Mouse (Mus musculus) duodenum, adult 2 months (tissue): Measurements from ENCODE around the gene Srpk3. TPM values are rescaled to one million over a fixed set of nuclear protein-coding genes. Genes with fewer than 3 reads are reported as not detected.

Experiments used
- polyA plus RNA-seq: library from polyadenylated mRNA; depleted of rRNA; stranded (reverse); fragments of >200 nt; gene quantifications from 2 replicates; pipeline ENCODE4 v1.2.3, GENCODE M21; 2012; ENCODE audit warnings: low replicate concordance; rRNA removed

The Srpk3 gene
- 3.5 and 6.0 TPM in 2 replicates for polyA plus RNA-seq

GRCm38 (mm10) chrX:73774168-73774760 is at the start of gene Srpk3:
Gene Srpk3 (plus strand): TSS chrX:73774405.

GRCm38 (mm10) chrX:73756334-73757140 is 17.7 kb upstream of the Srpk3 start, which contains the start of gene Plxnb3:
Gene Plxnb3 (plus strand): TSS chrX:73757090.

GRCm38 (mm10) chrX:73786364-73787224 is 12.4 kb downstream of the Srpk3 start, which contains the start of the genes Idh3g and Ssr4:
Gene Idh3g (minus strand): TSS chrX:73786897.
Gene Ssr4 (plus strand): TSS chrX:73787028.

GRCm38 (mm10) chrX:73824185-73825151 is 50.3 kb downstream of the Srpk3 start, which contains the start of gene Pdzd4:
Gene Pdzd4 (minus strand): TSS chrX:73824969.

Other genes with a start within 250 kb of the Srpk3 start
- 0.19 and 1.2 TPM in 2 replicates for gene Dusp9, start 135.0 kb upstream of the Srpk3 start, polyA plus RNA-seq
- gene Pnck, start 114.3 kb upstream of the Srpk3 start, polyA plus RNA-seq: 5.9 and 6.7 TPM in 2 replicates
- 267 and 893 TPM in 2 replicates for gene Slc6a8, start 101.3 kb upstream of the Srpk3 start, polyA plus RNA-seq
- gene Bcap31, start 58.2 kb upstream of the Srpk3 start, polyA plus RNA-seq: 20.5 and 29.9 TPM in 2 replicates
- 59.1 and 133 TPM in 2 replicates for gene Abcd1, start 57.8 kb upstream of the Srpk3 start, polyA plus RNA-seq
- 0.17 and 0.67 TPM in 2 replicates for gene Plxnb3, start 17.3 kb upstream of the Srpk3 start, polyA plus RNA-seq
- gene Idh3g, start 12.5 kb downstream of the Srpk3 start, polyA plus RNA-seq: 111 and 121 TPM in 2 replicates
- 251 and 470 TPM in 2 replicates for gene Ssr4, start 12.6 kb downstream of the Srpk3 start, polyA plus RNA-seq
- gene Pdzd4, start 50.6 kb downstream of the Srpk3 start, polyA plus RNA-seq: 0.61 and 0.63 TPM in 2 replicates
- 0.12 TPM in 1 of 2 replicates, not detected in the other for gene Avpr2, start 117.7 kb downstream of the Srpk3 start, polyA plus RNA-seq
- 8.4 and 14.6 TPM in 2 replicates for gene L1cam, start 121.7 kb downstream of the Srpk3 start, polyA plus RNA-seq
- 13.0 and 26.2 TPM in 2 replicates for gene Arhgap4, start 147.5 kb downstream of the Srpk3 start, polyA plus RNA-seq
- gene Naa10, start 147.5 kb downstream of the Srpk3 start, polyA plus RNA-seq: 45.3 and 49.0 TPM in 2 replicates
- gene Renbp, start 156.4 kb downstream of the Srpk3 start, polyA plus RNA-seq: 1.5 and 1.6 TPM in 2 replicates
- 32.2 and 81.2 TPM in 2 replicates for gene Hcfc1, start 192.0 kb downstream of the Srpk3 start, polyA plus RNA-seq
- 62.8 and 156 TPM in 2 replicates for gene Irak1, start 249.5 kb downstream of the Srpk3 start, polyA plus RNA-seq